Mouse (Mus musculus) heart, postnatal 14 days (tissue): ENCODE data around the gene B3gnt7. TPM values are rescaled to one million over a fixed set of nuclear protein-coding genes. Genes with fewer than 3 reads are reported as not detected.
A peak's percentile ranks its signal among the peaks of the same experiment; 100 is the strongest.
"Not testable (repeated sequence)": the region's sequence is repeated elsewhere in the genome, so short reads cannot be mapped to it uniquely, and the experiment has no call there.

Experiments used
- DNase-seq, 2 experiments: peaks; one replicate each; pipeline ENCODE4 v3.0.0; 2021 to 2022
- intact Hi-C: fragments of 180-260 bp; cut with DNase I; formaldehyde crosslinking; loops from one replicate; pipeline ENCODE4 v1.15.1; 2025
- total RNA-seq, 2 experiments: library from RNA; stranded (reverse); gene quantifications; 2 replicates each; pipeline ENCODE4 v1.2.3; 2021

Gene B3gnt7
- total RNA-seq, 2 experiments from 2014 or later, result 0.54 to 0.57 TPM

- no peak for DNase-seq
- intact Hi-C loops, result no loop called here
Measured at GRCm38 (mm10) chr1:86301221-86302091, 1.2 kb upstream of the B3gnt7 start.

- DNase-seq, result peak; percentile 60 to 67
- intact Hi-C loops, result no loop called here
Measured at GRCm38 (mm10) chr1:86303063-86303872, 636 bp downstream of the B3gnt7 start.

- intact Hi-C loops, result no loop called here
- DNase-seq, result no peak
Measured at GRCm38 (mm10) chr1:86303873-86304250, 1.2 kb downstream of the B3gnt7 start.

- intact Hi-C loops, result no loop called here
Measured at GRCm38 (mm10) chr1:86306686-86307085, 4.1 kb downstream of the B3gnt7 start.

GRCm38 (mm10) chr1:86307177-86307762 lies 4.6 kb downstream of the B3gnt7 start:
- intact Hi-C loops, result no loop called here
- DNase-seq, result no peak

More at GRCm38 (mm10) chr1:86306686-86307085, 4.1 kb downstream of the B3gnt7 start:
- DNase-seq, result no peak

- no peak for DNase-seq
- intact Hi-C loops, result no loop called here
Measured at GRCm38 (mm10) chr1:86307871-86308641, 5.4 kb downstream of the B3gnt7 start.

- DNase-seq, result no peak
- intact Hi-C loops, result no loop called here
Measured at GRCm38 (mm10) chr1:86309270-86309833, 6.7 kb downstream of the B3gnt7 start.

- DNase-seq, result no peak
- intact Hi-C loops, result no loop called here
Measured at GRCm38 (mm10) chr1:86310536-86311310, 8.1 kb downstream of the B3gnt7 start.

GRCm38 (mm10) chr1:86311467-86312005 lies 8.9 kb downstream of the B3gnt7 start:
- DNase-seq, result no peak
- intact Hi-C loops, result no loop called here

- intact Hi-C loops, result no loop called here
- no peak for DNase-seq
Measured at GRCm38 (mm10) chr1:86312269-86312668, 9.6 kb downstream of the B3gnt7 start.

GRCm38 (mm10) chr1:86313096-86313771 lies 10.6 kb downstream of the B3gnt7 start:
- no peak for DNase-seq
- intact Hi-C loops, result no loop called here

- peak; percentile 29 to 34 for DNase-seq
- intact Hi-C loops, result no loop called here
Measured at GRCm38 (mm10) chr1:86313772-86314125, 11.1 kb downstream of the B3gnt7 start.

GRCm38 (mm10) chr1:86320822-86321413 lies 18.3 kb downstream of the B3gnt7 start:
- DNase-seq, result no peak
- intact Hi-C loops, result no loop called here

GRCm38 (mm10) chr1:86336330-86336729 lies 33.7 kb downstream of the B3gnt7 start:
- no peak for DNase-seq
- intact Hi-C loops, result no loop called here

GRCm38 (mm10) chr1:86339156-86339812 lies 36.7 kb downstream of the B3gnt7 start:
- intact Hi-C loops, result loop anchor here (1.0 kb wide), 2 partner anchors 125 to 160 kb away; no protein-coding TSS in a partner anchor

GRCm38 (mm10) chr1:86341096-86341495 lies 38.5 kb downstream of the B3gnt7 start:
- intact Hi-C loops, result loop anchor here (10.0 kb wide), 1 partner anchor 246 kb away; no protein-coding TSS in a partner anchor

More at GRCm38 (mm10) chr1:86339156-86339812, 36.7 kb downstream of the B3gnt7 start:
- peak; percentile 80 to 88 for DNase-seq

GRCm38 (mm10) chr1:86342371-86342770 lies 39.7 kb downstream of the B3gnt7 start:
- DNase-seq, result no peak
- intact Hi-C loops, result loop anchor here (10.0 kb wide), 1 partner anchor 248 kb away; no protein-coding TSS in a partner anchor

More at GRCm38 (mm10) chr1:86341096-86341495, 38.5 kb downstream of the B3gnt7 start:
- not testable (repeated sequence) for DNase-seq
